Mouse (Mus musculus) B cell, adult 67 days (primary cell): ENCODE results near the gene Kcnab2. TPM values are rescaled to one million over a fixed set of nuclear protein-coding genes. Genes with fewer than 3 reads are reported as not detected.

Source experiments
- total RNA-seq, 2 experiments: library from RNA; stranded (reverse); gene quantifications; 4 replicates each; pipeline ENCODE4 v1.2.4; 2023

Kcnab2 gene
- 10 to 100 TPM; 88.4 to 94.7 TPM for total RNA-seq

GRCm38 (mm10) chr4:152477466-152478223, at the start of gene Kcnab2:
Kcnab2 (minus strand) TSS chr4:152477871.

GRCm38 (mm10) chr4:152476427-152477023, 1.1 kb downstream of the Kcnab2 start, which contains the start of gene Nphp4:
Nphp4 (plus strand) TSS chr4:152476706.

Other genes with a start within 250 kb of the Kcnab2 start
- gene Gpr153, start 203.6 kb downstream of the Kcnab2 start, total RNA-seq, result not detected
- gene Hes3, start 186.2 kb downstream of the Kcnab2 start, total RNA-seq, result not detected
- gene Icmt, start 180.6 kb downstream of the Kcnab2 start, total RNA-seq, result 10 to 100 TPM; 35.4 to 40.8 TPM
- gene Rnf207, start 158.9 kb downstream of the Kcnab2 start, total RNA-seq, result not detected
- 100 to 1,000 TPM; 825 to 862 TPM for gene Rpl22, start 152.1 kb downstream of the Kcnab2 start, total RNA-seq
- under 1 TPM in 1 of 2 experiments, not detected in 1; 0.09 TPM for gene Chd5, start 139.2 kb downstream of the Kcnab2 start, total RNA-seq
- gene Nphp4, start 1.2 kb downstream of the Kcnab2 start, total RNA-seq, result 1 to 10 TPM; 3.5 to 7.1 TPM